Mouse (Mus musculus) embryo, embryonic 9.5 days (tissue): Measurements from ENCODE around the gene Cd300ld5.
"Not testable (repeated sequence)": the region's sequence is repeated elsewhere in the genome, so short reads cannot be mapped to it uniquely, and the experiment has no call there.

ENCODE experiments used
- DNase-seq: peaks from one replicate; pipeline ENCODE4 v3.0.0-alpha.2; 2017; ENCODE audit errors: extremely low spot score

Cd300ld5 gene

GRCm38 (mm10) chr11:115037669-115038068 is at the start of gene Cd300ld5:
Cd300ld5 (minus strand) TSS chr11:115037769.
- DNase-seq = not testable (repeated sequence)

DNA sequence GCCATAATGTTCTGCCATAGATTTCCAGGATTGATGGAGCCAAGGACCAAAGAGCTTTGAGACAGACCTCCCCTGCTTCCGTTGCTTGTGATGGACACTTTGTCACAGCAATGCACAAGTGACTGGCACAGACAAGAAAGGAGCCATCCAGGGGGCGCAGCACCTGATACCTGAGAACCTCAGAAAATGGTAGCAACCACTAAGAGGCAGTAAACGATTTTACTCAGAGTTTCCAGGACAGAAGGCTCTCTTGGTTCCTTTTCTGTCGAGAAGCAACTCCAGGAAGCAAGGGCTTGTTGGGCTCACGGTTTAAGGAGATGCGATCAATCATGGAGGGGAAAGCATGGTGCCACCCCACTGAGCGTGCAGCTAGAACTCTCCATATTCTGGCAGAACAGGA is 48.6 kb upstream of the Cd300ld5 start:
- no peak for DNase-seq

DNA sequence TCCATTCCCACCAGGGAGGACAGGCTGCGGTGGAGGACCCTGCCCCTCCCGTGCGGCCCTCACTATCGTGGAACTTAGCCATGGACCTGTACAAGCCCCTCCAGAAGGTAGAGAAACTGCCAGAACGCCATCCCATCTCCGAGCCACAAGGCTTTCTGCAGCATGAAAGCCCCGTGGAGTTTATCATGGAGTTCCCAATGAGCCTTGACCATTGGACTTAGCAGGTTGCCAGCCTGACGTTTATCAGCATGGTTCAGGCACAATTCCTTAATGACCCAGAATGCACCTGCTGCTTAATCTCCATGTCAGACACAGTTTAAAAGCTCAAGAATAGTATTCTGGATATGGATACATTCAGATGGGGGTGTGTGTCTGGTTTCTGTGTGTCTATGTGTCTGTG is 47.5 kb upstream of the Cd300ld5 start:
- DNase-seq = no peak

DNA sequence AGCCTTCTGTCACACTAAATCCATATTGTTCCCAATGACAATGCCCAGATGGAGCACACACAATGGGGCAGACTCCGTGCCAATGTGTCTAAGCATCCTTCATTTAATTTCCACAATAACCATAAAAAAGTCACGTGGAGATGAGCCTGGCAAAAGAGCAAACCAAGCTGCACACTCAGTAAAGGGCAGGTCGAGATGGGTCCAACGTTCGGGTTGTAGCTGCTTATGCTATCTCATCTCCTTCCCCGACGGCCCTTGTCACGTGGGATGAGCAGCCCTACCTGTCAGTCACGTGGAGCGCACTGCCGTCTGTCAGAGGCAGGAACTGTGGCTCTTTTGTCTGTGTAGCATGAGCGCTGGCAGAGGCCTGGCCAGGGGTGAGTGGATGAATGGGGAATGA is 47.0 kb upstream of the Cd300ld5 start:
- DNase-seq = no peak

DNA sequence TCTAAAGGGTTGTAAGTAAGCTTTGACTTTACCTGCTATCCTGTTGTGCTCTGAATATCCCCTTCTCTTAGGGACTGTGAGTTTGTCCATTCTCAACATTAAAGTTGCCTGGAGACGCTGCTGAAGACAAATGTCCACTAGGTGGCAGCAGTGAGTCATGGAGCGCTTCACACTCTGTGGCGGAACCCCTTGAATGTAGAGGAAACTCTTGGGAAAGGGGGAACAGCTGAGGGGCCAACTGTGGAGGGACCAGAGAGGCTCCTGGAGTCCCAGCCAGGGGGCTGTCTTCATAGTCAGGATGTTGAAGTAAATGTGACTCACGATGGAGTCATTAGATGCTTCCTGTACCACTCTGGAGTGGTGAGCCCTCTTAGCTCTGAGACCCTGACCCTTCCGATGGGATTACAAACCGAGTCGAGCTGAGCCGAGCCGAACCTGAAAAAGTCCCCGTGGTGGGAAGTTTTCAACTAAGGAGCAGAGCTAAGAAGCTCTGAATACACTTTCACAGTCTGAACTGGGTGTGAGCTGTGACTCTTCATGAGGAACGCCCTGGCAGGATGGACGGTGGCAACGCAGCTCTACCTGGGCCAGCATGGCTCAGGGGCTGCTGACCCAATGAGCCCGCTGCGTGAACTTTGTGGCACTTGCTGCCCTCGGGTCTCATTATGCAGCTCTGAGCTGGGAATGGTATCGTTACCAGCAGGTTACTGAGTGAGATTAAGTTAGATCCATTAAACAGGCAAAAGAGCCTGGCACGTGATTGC is 46.0 kb upstream of the Cd300ld5 start:
- DNase-seq = peak; percentile 76

DNA sequence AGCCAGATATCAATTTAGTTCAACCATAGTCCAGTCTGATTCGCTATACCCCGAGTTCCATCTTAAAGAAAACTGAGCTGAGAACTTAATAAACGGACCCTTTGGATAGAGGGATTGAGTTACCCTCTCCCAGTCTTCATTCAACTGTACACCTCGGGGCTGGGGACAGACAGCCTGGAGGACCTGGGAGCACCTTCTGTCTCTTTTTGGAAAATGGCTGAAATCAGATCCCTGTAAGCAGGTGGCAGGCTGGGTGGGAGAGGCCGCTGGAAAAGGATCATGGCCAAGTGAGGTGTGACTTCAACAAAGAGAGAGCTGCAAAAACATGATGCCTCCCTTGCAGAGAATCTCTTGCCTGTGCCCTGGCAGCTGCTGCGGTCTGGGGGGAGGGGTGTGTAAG is 44.6 kb upstream of the Cd300ld5 start:
- DNase-seq = no peak

DNA sequence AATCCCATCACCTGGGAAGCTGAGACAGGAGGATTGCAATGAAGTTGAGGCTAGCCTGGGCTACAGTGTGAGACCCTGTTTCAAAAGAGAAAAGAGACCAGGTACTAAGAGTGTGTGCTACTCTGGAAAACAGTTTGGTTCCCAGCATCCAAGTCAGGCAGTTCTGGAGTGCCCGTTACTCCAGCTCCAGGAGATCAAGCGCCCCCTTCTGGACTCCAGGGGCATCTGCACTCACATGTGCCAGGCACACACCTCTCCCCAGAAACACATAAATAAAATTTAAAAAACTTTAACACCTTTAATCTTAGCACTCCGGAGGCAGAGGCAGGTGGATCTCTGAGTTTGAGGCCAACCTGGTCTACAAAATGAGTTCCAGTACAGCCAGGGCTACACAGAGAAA is 43.8 kb upstream of the Cd300ld5 start:
- DNase-seq = no peak

DNA sequence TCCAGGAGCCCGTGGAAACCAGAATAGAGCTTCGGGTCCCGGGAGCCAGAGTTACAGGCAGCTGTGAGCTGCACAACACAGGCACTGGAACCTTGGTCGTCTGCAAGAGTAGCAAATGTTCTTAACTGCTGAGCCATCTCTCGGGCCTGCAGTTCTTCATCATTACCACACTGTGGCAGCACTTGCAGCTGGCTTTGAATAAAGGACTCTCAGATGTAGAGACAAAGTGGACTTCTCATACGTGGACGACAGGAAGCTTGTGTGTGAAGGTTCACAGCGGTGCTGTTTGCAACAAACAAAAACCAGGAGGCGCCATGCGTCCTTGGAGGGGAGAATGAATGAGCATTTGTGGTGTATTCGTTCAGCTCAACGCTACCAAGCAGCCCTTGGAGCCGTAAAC is 43.3 kb upstream of the Cd300ld5 start:
- DNase-seq = peak; percentile 49

DNA sequence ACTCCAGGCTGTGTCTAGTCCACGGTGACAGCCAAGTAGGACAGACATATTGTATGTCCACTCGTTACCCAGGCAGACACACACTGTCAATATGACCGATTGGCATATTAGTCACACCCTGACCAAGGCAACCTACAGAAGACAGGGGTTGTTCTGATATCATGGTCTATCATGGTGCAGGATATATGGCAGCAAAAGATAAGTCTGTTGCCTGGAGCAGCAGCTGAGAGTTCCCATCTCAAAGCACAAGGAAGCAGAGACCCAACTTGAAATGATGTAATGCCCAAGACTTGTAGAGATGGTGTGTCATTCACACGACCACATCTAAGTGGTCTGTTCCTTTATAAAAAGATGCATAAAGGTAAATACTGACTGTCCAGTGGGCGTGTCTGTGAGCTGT is 41.1 kb upstream of the Cd300ld5 start:
- DNase-seq = no peak

- DNase-seq = no peak
These were observed 39.9 kb upstream of the Cd300ld5 start for GRCm38 (mm10) chr11:115077436-115077835.

GRCm38 (mm10) chr11:115075859-115076258 is 38.3 kb upstream of the Cd300ld5 start:
- DNase-seq = no peak

GRCm38 (mm10) chr11:115075407-115075806 is 37.8 kb upstream of the Cd300ld5 start:
- DNase-seq = no peak

- DNase-seq = no peak
These were observed 35.4 kb upstream of the Cd300ld5 start for GRCm38 (mm10) chr11:115073002-115073401.

DNA sequence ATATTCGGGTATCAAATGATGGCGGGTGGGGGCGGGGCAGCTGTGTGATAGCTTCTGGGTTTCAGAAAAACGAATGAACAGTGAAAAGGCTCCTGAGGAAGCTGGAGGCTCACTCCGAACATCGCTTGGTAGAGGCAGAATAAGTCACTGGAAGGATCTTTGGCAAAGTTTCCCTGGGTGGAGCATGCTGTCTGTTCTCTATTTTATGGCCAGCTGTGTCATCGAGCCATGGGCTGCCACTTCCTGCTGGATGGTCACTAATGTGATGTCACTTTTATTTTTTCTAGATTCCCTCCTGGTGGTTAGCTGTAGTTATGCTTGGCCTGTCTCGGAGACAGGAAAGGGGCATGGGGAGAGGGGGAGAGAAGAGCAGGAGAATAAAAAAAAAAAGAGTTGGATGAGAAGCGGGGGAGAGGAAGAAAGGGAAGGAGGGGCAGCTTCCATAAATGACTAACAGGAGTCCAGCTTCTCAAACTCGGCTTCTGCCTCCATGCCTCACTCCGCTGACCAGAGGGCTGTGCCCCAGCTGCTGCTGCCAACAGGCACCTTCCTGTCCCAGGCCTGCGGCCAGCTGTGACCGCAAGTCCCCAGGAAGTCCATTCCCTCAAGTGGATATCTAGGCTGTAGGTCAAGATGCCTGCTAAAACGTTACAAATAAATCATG is 34.2 kb upstream of the Cd300ld5 start:
- peak; percentile 51 for DNase-seq

DNA sequence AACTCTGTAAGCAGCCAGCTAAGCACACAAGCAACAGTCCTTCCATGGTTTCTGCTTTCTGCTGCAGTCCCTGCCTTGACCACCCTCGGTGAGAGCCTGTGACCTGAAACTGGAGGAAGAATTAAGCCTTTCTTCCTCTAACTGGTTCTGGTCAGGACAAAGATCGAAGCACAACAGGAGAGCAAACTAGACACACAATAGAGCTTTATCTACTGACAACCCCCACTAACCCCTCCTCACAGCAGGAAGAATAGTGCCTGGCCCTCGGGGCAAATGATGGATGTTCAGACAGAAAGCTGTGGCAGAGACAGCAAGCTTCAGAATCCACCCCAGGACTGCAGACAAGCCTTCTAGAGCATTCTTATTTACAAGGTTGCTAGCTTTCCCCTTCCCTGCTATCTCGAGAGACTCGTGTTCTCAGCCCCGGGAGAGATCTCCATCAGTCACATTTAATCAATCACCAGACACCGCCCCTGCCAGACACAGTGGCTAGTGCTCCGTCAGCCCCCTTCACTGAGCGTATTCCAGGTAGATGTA is 33.5 kb upstream of the Cd300ld5 start:
- peak; percentile 73 for DNase-seq

DNA sequence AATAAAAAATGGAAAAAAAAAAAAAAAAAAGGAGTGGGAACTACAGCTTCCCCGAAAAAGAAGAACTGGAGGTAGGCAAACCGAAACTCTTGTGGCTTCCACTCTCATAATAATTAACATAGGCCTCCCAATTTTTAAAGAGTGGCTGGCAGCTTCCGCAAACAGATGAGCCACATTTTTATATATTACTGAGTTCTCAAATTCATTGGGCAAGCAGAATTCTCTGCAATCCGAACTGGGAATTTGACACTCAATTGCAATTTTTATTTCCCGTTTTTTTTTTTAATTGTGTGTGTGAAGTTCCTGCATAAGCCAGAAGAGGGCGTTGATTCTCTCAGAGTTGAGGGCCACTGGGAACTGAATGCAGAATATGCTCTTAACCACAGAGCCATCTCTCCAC is 29.2 kb upstream of the Cd300ld5 start:
- no peak for DNase-seq

DNA sequence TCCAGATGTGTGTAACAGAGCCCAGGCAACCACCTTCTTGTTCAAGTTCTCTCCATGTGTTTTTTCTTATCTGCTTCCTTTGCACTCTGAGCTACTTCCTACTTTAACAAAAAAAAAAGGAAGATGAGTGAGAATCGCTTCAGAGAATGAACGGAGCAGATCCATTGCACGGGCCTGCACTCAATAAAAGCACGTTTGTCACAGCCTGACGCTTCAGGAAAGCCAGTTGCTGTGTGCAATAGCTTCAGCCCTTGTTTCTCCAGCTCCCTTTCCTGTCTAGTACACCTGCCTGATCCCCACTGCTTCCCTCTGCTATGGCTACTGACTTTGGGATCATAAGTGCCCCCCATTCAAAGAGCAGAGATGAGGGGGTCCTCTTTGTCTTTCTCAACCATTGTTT is 24.5 kb upstream of the Cd300ld5 start, which contains the start of gene Cd300e:
Gene Cd300e, minus strand, starts transcription at position 101 of the 400 bp plus-strand sequence.
- DNase-seq = no peak

- DNase-seq = no peak
These were observed 22.2 kb upstream of the Cd300ld5 start for GRCm38 (mm10) chr11:115059797-115060196.

DNA sequence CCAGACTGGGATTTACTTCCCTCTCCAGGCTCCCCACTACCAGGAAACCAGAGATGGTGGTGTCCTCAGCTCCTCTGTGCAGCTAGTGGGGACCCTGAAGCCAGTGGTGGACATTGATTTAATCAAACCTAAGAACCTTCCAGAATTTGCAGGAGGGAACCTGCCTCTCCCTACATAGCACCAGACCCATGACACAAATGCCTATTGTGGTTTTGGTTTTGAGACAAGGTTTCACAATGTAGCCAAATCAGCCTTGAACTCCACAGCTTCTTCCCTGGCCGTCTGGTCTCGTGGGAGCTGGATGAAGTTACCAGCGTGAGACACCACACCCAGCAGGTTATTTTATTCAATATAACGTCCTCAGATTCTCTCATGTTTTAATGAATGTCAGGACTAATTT is 21.1 kb upstream of the Cd300ld5 start:
- DNase-seq = no peak

DNA sequence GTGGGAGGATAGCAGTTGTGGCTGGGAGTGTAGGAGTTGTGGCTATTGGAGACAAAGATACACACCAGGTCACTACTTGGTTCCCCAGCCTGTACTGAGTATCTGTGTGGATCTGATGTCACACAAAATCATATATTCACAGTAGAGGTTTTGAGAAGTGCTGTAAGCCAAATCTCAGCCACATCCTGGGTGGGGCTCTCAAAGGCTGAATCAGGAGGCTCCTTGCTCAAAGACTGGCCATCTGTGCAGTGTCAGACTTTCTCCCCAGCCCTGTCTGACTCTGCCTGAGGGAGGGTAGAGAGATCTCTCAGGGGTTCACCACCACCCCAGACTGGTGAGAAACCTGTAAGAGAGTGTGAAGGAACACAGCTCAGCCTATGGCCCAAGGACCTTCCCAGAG is 17.0 kb upstream of the Cd300ld5 start:
- DNase-seq = no peak

DNA sequence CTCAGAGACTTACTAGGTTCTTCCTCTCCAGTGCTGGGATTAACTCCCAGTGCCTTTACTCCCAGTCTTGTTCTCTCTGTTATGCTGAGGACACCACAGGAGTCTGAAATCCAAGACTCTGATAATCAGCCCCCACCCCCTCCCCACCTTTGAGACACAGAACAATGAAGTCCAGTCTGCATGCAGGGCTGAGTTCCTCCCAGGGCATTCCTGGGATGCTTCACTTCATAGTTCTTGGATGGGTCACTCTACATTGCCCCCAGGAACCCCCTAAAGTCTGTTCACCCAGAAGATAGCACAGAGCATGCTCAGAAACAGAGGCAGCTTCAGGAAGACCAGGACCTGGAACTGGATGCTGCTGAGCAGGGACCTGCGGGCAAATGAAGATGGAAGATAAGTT is 15.4 kb upstream of the Cd300ld5 start:
- no peak for DNase-seq

- DNase-seq = peak; percentile 55
These were observed 14.6 kb upstream of the Cd300ld5 start for GRCm38 (mm10) chr11:115052206-115052605.

DNA sequence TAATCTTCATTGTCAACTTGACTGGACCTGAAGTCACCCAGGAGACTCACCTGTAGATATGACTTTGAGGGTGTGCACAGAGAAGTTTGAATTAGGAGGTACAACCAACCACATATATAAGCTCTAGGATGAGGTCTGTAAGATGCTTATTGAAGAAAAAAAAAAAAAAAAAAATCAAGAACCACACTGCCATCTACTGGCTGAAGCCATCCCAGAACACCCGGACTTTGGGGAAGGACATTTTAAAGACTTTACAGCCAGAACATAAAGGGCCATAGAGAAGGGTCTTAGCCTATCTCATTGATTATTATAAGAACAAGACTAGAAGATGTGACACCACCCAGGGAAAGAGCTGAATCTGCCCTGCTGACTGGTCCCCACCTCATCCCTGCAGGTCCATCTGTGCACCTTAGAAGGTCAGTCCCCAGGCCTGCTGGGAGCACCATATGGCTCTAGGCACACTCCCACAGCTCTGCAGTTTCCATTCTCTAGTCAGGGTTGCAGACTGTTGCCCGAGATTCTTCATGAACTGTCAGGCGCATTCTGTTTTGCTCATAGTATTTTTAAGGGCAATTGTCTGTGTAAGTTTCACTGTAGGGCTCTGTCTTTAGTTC is 11.8 kb upstream of the Cd300ld5 start:
- DNase-seq = no peak
